Mouse (Mus musculus) spleen, adult 2 months (tissue): ENCODE measurements around the gene Gas2l3. TPM values are rescaled to one million over a fixed set of nuclear protein-coding genes. Genes with fewer than 3 reads are reported as not detected.

ENCODE experiments used
- DNase-seq, 2 experiments: peaks; one replicate each; pipeline versions ENCODE4 v3.0.0 to v3.0.0-alpha.2; 2012 to 2021; ENCODE audit warnings: low spot score in 2 of 2, low read depth in 1 of 2
- H3K27ac ChIP-seq: fragments of 200-500 bp; 2 replicates; pipeline ENCODE4 v1.5.1; 2012; ENCODE audit warnings: low read length, inconsistent platforms; ENCODE audit not compliant: insufficient read depth
- H3K27me3 ChIP-seq: fragments of 200-500 bp; 2 replicates; pipeline ENCODE4 v1.6.1; 2012; ENCODE audit warnings: mild to moderate bottlenecking, moderate library complexity, low read length, inconsistent platforms; ENCODE audit not compliant: control insufficient read depth, insufficient read depth
- H3K36me3 ChIP-seq: fragments of 200-500 bp; 2 replicates; pipeline ENCODE4 v1.6.1; 2012; ENCODE audit warnings: mild to moderate bottlenecking, low read length, inconsistent platforms; ENCODE audit not compliant: control insufficient read depth, insufficient read depth
- H3K4me1 ChIP-seq: fragments of 200-500 bp; 2 replicates; pipeline ENCODE4 v1.6.1; 2011; ENCODE audit warnings: inconsistent platforms; ENCODE audit not compliant: control insufficient read depth, insufficient read depth, insufficient read length
- H3K4me3 ChIP-seq: fragments of 200-500 bp; 2 replicates; pipeline ENCODE4 v1.5.1; 2011; ENCODE audit warnings: mild to moderate bottlenecking, inconsistent platforms; ENCODE audit not compliant: insufficient read depth, insufficient read length; ENCODE audit errors: extremely low read depth
- CTCF ChIP-seq: fragments of 200-500 bp; IDR thresholded peaks from 2 replicates; pipeline ENCODE4 v1.5.1; 2011; ENCODE audit warnings: mild to moderate bottlenecking, inconsistent platforms; ENCODE audit not compliant: insufficient read depth, insufficient read length, insufficient replicate concordance; ENCODE audit errors: extremely low read depth
- POLR2A ChIP-seq: fragments of 200-500 bp; IDR thresholded peaks from 2 replicates; pipeline ENCODE4 v1.6.1; 2011; ENCODE audit warnings: low read depth, low read length, inconsistent platforms
- WGBS: fragments of 180-500 bp; shearing (Covaris S2); methylation state at CpG from one replicate; pipeline ENCODE4 v1.1.7; 2018; 5-methylcytosine and 5-hydroxymethylcytosine counted together
- polyA plus RNA-seq: library from polyadenylated mRNA; depleted of rRNA; stranded (reverse); fragments of >200 nt; gene quantifications from 2 replicates; pipeline ENCODE4 v1.2.3, GENCODE M21; 2012

The Gas2l3 gene
- polyA plus RNA-seq, 1 experiment = 0.40 TPM

- Histone ChIP-seq H3K27me3 (no peaks in the 10 kb centered on the region), H3K4me3 (no peak overlapping the region), H3K27ac (no peak overlapping the region), H3K4me1 (peaks cover 3% of the 10 kb centered on the region; the same call in 1 of the 2 replicates), H3K36me3 (no peaks in the 10 kb centered on the region)
- TF ChIP-seq CTCF (no peak), POLR2A (no peak)
- no peak for DNase-seq
- WGBS = 67% methylated on average over 10 of the region's 10 CpGs
These were observed 6.6 kb upstream of the Gas2l3 start for GRCm38 (mm10) chr10:89450411-89450810.

- DNase-seq = no peak
- 26% methylated on average over 3 of the region's 3 CpGs for WGBS
- Histone ChIP-seq H3K27ac (no peak overlapping the region), H3K27me3 (no peaks in the 10 kb centered on the region), H3K4me1 (peaks cover 4% of the 10 kb centered on the region; the same call in 1 of the 2 replicates), H3K4me3 (no peak overlapping the region), H3K36me3 (no peaks in the 10 kb centered on the region)
- no peak for TF ChIP-seq CTCF
These were observed 614 bp upstream of the Gas2l3 start for GRCm38 (mm10) chr10:89444381-89444780.

GRCm38 (mm10) chr10:89443115-89443622, 598 bp downstream of the Gas2l3 start:
- H3K36me3 ChIP-seq = no peaks in the 10 kb centered on the region
- H3K27me3 ChIP-seq = no peaks in the 10 kb centered on the region
- under 1% methylated on average over 17 of the region's 17 CpGs for WGBS
- TF ChIP-seq POLR2A (no peak), CTCF (no peak)
- H3K27ac ChIP-seq = no peak overlapping the region; the same call in 1 of the 2 replicates
- H3K4me3 ChIP-seq = peak overlapping the region; percentile 84
- DNase-seq = no peak
- H3K4me1 ChIP-seq = peaks cover 4% of the 10 kb centered on the region; the same call in 1 of the 2 replicates

- no peak for DNase-seq
- H3K36me3 ChIP-seq = no peaks in the 10 kb centered on the region
- no peak for TF ChIP-seq POLR2A
- TF ChIP-seq CTCF = no peak
- H3K27ac ChIP-seq = no peak overlapping the region
- 5% methylated on average over 4 of the region's 4 CpGs for WGBS
- H3K4me3 ChIP-seq = peak overlapping the region; percentile 84; the same call in 1 of the 2 replicates
- H3K27me3 ChIP-seq = no peaks in the 10 kb centered on the region
- peaks cover 4% of the 10 kb centered on the region; the same call in 1 of the 2 replicates for H3K4me1 ChIP-seq
These were observed 1.1 kb downstream of the Gas2l3 start for GRCm38 (mm10) chr10:89442640-89443039.

GRCm38 (mm10) chr10:89441961-89442360, 1.8 kb downstream of the Gas2l3 start:
- 95% methylated on average over 3 of the region's 3 CpGs for WGBS
- H3K4me3 ChIP-seq = no peak overlapping the region
- no peak overlapping the region for H3K27ac ChIP-seq
- peaks cover 4% of the 10 kb centered on the region; the same call in 1 of the 2 replicates for H3K4me1 ChIP-seq
- no peak for TF ChIP-seq CTCF
- no peak for TF ChIP-seq POLR2A
- DNase-seq = no peak
- no peaks in the 10 kb centered on the region for H3K27me3 ChIP-seq
- H3K36me3 ChIP-seq = no peaks in the 10 kb centered on the region

- H3K4me1 ChIP-seq = peaks cover 4% of the 10 kb centered on the region; the same call in 1 of the 2 replicates
- H3K27ac ChIP-seq = no peak overlapping the region
- no peaks in the 10 kb centered on the region for H3K36me3 ChIP-seq
- no peak overlapping the region for H3K4me3 ChIP-seq
- H3K27me3 ChIP-seq = no peaks in the 10 kb centered on the region
- 92% methylated on average over 7 of the region's 7 CpGs for WGBS
- TF ChIP-seq POLR2A (no peak), CTCF (no peak)
- no peak for DNase-seq
These were observed 4.4 kb downstream of the Gas2l3 start for GRCm38 (mm10) chr10:89439380-89439779.

- no peaks in the 10 kb centered on the region for H3K36me3 ChIP-seq
- H3K4me3 ChIP-seq = no peak overlapping the region
- no peaks in the 10 kb centered on the region for H3K27me3 ChIP-seq
- DNase-seq = no peak
- no peak overlapping the region for H3K27ac ChIP-seq
- no peak for TF ChIP-seq CTCF
- TF ChIP-seq POLR2A = no peak
- 93% methylated on average over 12 of the region's 12 CpGs for WGBS
- H3K4me1 ChIP-seq = no peaks in the 10 kb centered on the region; the same call in 1 of the 2 replicates
These were observed 5.8 kb downstream of the Gas2l3 start for GRCm38 (mm10) chr10:89437996-89438395.
